Mouse (Mus musculus): Measurements from ENCODE around the gene Snx29.

DNA sequence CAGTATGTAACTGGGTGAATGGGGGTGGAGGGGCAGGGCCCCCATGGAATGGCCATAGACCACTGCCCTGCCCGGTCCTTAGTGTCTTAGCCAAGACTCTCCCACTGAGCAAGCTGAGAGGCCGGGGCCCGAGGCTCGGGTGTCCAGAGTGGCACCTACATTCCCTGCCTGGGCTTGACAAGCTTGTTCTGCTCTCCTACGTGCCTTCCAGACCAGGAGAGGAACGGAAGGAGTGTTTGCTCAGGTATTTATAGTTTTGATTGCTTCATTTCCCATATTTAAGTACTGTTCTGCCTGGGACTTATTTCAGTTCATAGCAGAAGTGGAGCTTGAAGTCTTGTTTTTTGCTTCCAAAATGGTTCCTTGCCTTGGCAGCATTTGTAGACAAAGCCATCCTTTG is 116.7 kb downstream of the Snx29 start:
- TF ChIP-seq POLR2A (IDR thresholded peaks at IDR 0.05; ENCODE audit: insufficient read depth, low read depth, low read length) (no peak), CTCF (IDR thresholded peaks at IDR 0.05; ENCODE audit: insufficient read depth, low read depth, low read length) (no peak)
